Mouse (Mus musculus) lung, postnatal 4 days (tissue): ENCODE data around the gene Nr2c1.

ENCODE experiments used
- DNase-seq, 2 experiments: peaks; one replicate each; pipeline ENCODE4 v3.0.0; 2021

Nr2c1 gene

DNA sequence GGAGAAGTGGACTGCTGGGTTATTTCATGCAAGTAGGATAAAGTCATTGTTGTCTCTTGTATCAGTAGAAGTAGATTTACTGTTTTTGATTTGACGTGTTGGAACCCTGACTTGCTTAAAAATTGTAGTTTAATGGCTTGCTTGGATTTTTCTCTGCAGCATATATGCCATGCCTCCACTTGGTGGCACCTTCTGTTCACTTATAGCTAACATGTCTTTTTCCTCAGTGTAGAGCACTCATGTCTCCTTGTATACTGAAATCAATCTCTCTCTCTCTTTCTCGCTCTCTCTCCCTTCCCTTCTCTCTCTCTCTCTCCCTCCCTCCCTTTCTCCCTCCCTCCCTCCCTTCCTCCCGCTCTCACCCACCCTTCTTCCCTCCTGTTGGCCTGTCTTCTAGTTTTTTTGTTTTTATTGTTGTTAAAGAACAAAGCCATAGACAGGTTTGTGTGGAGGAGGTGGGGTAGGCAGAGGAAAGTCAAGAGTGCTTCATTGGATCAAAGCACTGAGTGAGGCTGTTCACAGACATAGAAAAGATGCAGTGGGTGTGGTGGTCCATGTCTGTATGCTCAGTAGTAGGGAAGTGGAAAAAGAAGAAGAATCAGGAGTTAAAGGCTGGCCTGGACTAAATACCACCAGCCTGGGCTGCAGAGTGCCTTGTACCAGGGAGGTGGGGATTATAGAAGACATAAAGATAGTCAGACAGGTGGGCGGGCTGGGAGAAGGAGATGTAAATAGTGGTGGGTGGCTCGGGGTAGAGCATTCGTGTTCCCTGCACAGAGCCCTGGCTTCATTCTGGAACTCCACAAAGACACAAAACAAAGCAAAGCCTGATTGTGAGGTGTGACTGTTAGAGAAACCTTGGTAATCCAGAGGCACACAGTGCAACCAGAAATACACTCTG, 63.1 kb downstream of the Nr2c1 start:
- DNase-seq: no peak

DNA sequence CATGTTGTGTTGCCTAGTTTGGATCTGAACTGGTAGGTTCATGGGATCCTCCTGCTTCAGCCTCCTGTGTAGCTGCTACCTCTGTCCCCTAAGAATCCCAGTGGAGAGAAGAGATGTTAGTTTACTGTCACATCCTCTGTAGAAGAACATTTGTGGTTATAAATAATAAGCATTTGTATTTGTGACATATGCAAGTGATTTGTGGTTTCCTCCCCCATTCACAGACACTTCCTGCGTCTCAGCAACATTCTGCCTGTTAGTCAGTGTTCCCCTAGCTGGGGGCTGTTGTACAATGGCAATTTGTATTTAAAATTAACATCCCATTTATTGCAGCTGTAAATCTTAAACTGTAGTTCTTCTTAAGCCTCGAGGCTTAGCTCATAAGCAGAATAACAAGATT, 63.9 kb downstream of the Nr2c1 start:
- DNase-seq: no peak

GRCm38 (mm10) chr10:94225026-94225750, 77.4 kb downstream of the Nr2c1 start:
- no peak for DNase-seq

- DNase-seq: no peak
Observed at GRCm38 (mm10) chr10:94230172-94230981, 82.6 kb downstream of the Nr2c1 start.

DNA sequence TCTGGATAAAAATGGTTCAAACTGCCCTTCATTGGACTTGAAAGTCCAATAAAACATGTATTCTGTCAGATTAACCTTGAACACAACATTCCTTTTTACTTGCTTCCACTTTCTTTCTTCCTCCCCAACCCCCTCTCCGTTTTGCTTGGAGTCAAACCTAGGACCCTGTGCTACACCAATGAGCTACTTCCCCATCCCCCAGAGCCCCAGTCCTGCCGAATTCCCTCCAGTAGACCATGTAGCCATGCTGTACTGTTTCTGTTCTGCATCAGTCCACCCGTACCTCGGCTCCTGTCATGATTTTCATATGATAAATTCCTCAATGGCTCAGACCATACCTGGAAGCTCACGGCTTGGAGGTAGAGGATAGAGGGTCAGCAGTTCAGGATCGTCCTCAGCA, 83.2 kb downstream of the Nr2c1 start:
- no peak for DNase-seq

DNA sequence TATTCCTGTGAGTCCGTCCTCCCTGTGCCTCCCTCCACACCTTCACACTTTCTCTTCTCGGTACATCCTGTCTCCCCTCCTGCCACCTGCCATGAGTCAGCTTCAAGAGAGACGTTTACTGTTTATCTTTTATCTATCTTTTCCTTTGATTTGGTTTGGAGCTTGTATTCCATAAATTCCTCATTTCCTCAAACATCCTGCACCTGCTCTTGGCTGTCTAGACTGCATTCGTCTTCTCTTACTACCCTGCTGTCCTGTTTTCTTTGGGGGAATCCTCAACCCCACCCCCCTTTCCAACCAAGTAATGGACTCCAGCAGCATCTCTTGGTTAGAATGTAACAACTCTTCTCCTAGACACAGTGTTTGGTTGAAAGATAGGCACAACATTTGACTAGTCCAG, 87.4 kb downstream of the Nr2c1 start:
- no peak for DNase-seq

DNA sequence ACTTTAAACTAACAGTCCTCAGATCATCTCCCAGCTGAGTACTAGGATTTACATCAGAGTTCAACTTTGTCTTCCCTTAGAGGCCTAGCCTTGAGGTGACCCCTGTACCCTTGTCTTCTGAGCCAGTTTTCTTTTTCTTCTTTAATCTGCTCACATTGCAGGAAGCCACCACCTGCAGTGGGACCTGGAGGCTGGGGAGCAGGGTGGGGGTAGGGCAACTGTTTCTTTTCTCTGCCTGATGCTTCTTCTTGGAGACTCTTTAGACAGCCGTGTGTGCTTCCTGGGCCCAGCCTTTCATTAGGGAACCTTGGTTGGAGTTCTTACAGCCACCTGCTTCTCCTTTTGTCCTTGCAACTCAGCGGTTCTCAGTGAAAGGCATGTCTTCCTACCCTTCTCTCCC, 93.5 kb downstream of the Nr2c1 start:
- DNase-seq: no peak
